Mouse (Mus musculus) erythroblast, adult 5-6 weeks (primary cell): Measurements from ENCODE around the gene Hist1h2bj. TPM values are rescaled to one million over a fixed set of nuclear protein-coding genes. Genes with fewer than 3 reads are reported as not detected.

Source experiments
- total RNA-seq, 2 experiments: library from RNA; stranded (forward) in 1 of 2; stranded (reverse) in 1 of 2; fragments of 150-400 nt in 1 of 2; fragments of 200-764, 138-1000 nt in 1 of 2; gene quantifications; 2 replicates each; pipeline versions ENCODE4 v1.2.3 to v1.2.4; 2015 to 2017; ENCODE audit warnings: low replicate concordance in 2 of 2

The Hist1h2bj gene
- total RNA-seq, 2 experiments from 2014 or later: 17.9 to 275 TPM

Other genes starting within 250 kb of the Hist1h2bj start
- gene Hist1h2bq, start 233.0 kb upstream of the Hist1h2bj start, total RNA-seq (2015; ENCODE audit: low replicate concordance): 197 and 261 TPM in 2 replicates
- gene Hist1h2bq, start 233.0 kb upstream of the Hist1h2bj start, total RNA-seq (2017; ENCODE audit: low replicate concordance): 24.3 and 156 TPM in 2 replicates
- gene Hist1h2ao, start 232.7 kb upstream of the Hist1h2bj start, total RNA-seq (2015; ENCODE audit: low replicate concordance): 63.1 and 86.1 TPM in 2 replicates
- gene Hist1h2ao, start 232.7 kb upstream of the Hist1h2bj start, total RNA-seq (2017; ENCODE audit: low replicate concordance): 517 TPM in 1 of 2 replicates, not detected in the other
- gene Hist1h4m, start 231.5 kb upstream of the Hist1h2bj start, total RNA-seq (2015; ENCODE audit: low replicate concordance): 71.7 and 77.6 TPM in 2 replicates
- 860 and 1,014 TPM in 2 replicates for gene Hist1h4m, start 231.5 kb upstream of the Hist1h2bj start, total RNA-seq (2017; ENCODE audit: low replicate concordance)
- gene Hist1h4n, start 211.0 kb upstream of the Hist1h2bj start, total RNA-seq (2015; ENCODE audit: low replicate concordance): 6.9 and 21.5 TPM in 2 replicates
- 699 and 712 TPM in 2 replicates for gene Hist1h4n, start 211.0 kb upstream of the Hist1h2bj start, total RNA-seq (2017; ENCODE audit: low replicate concordance)
- gene Hist1h2ap, start 209.7 kb upstream of the Hist1h2bj start, total RNA-seq (2015; ENCODE audit: low replicate concordance): 40.2 and 52.7 TPM in 2 replicates
- 924 and 2,814 TPM in 2 replicates for gene Hist1h2ap, start 209.7 kb upstream of the Hist1h2bj start, total RNA-seq (2017; ENCODE audit: low replicate concordance)
- 215 and 279 TPM in 2 replicates for gene Hist1h2br, start 209.5 kb upstream of the Hist1h2bj start, total RNA-seq (2015; ENCODE audit: low replicate concordance)
- 157 and 261 TPM in 2 replicates for gene Hist1h2br, start 209.5 kb upstream of the Hist1h2bj start, total RNA-seq (2017; ENCODE audit: low replicate concordance)
- 0.19 and 2.9 TPM in 2 replicates for gene Zfp184, start 98.1 kb upstream of the Hist1h2bj start, total RNA-seq (2015; ENCODE audit: low replicate concordance)
- 0.34 and 2.5 TPM in 2 replicates for gene Zfp184, start 98.1 kb upstream of the Hist1h2bj start, total RNA-seq (2017; ENCODE audit: low replicate concordance)
- not detected in 2 replicates for gene Pom121l2, start 62.0 kb upstream of the Hist1h2bj start, total RNA-seq (2015; ENCODE audit: low replicate concordance)
- gene Pom121l2, start 62.0 kb upstream of the Hist1h2bj start, total RNA-seq (2017; ENCODE audit: low replicate concordance): not detected in 2 replicates
- 2.7 and 6.3 TPM in 2 replicates for gene Prss16, start 33.5 kb upstream of the Hist1h2bj start, total RNA-seq (2015; ENCODE audit: low replicate concordance)
- 1.8 and 2.2 TPM in 2 replicates for gene Prss16, start 33.5 kb upstream of the Hist1h2bj start, total RNA-seq (2017; ENCODE audit: low replicate concordance)
- 2.5 TPM in 1 of 2 replicates, not detected in the other for gene Hist1h2ah, start 7.6 kb upstream of the Hist1h2bj start, total RNA-seq (2015; ENCODE audit: low replicate concordance)
- gene Hist1h2ah, start 7.6 kb upstream of the Hist1h2bj start, total RNA-seq (2017; ENCODE audit: low replicate concordance): 462 and 930 TPM in 2 replicates
- 14.6 and 64.4 TPM in 2 replicates for gene Hist1h2bk, start 7.3 kb upstream of the Hist1h2bj start, total RNA-seq (2015; ENCODE audit: low replicate concordance)
- 627 and 660 TPM in 2 replicates for gene Hist1h2bk, start 7.3 kb upstream of the Hist1h2bj start, total RNA-seq (2017; ENCODE audit: low replicate concordance)
- gene Hist1h4i, start 1.9 kb upstream of the Hist1h2bj start, total RNA-seq (2015; ENCODE audit: low replicate concordance): 32.4 and 38.2 TPM in 2 replicates
- gene Hist1h4i, start 1.9 kb upstream of the Hist1h2bj start, total RNA-seq (2017; ENCODE audit: low replicate concordance): 129 and 151 TPM in 2 replicates
- gene Hist1h2ag, start 270 bp upstream of the Hist1h2bj start, total RNA-seq (2015; ENCODE audit: low replicate concordance): 3.7 and 12.3 TPM in 2 replicates
- 705 and 715 TPM in 2 replicates for gene Hist1h2ag, start 270 bp upstream of the Hist1h2bj start, total RNA-seq (2017; ENCODE audit: low replicate concordance)
- not detected in 2 replicates for gene Vmn1r188, start 41.2 kb downstream of the Hist1h2bj start, total RNA-seq (2015; ENCODE audit: low replicate concordance)
- gene Vmn1r188, start 41.2 kb downstream of the Hist1h2bj start, total RNA-seq (2017; ENCODE audit: low replicate concordance): not detected in 2 replicates
- not detected in 2 replicates for gene Vmn1r189, start 62.6 kb downstream of the Hist1h2bj start, total RNA-seq (2015; ENCODE audit: low replicate concordance)
- gene Vmn1r189, start 62.6 kb downstream of the Hist1h2bj start, total RNA-seq (2017; ENCODE audit: low replicate concordance): 0.43 TPM in 1 of 2 replicates, not detected in the other
- gene Vmn1r191, start 140.8 kb downstream of the Hist1h2bj start, total RNA-seq (2015; ENCODE audit: low replicate concordance): not detected in 2 replicates
- gene Vmn1r191, start 140.8 kb downstream of the Hist1h2bj start, total RNA-seq (2017; ENCODE audit: low replicate concordance): not detected in 2 replicates
- not detected in 2 replicates for gene Vmn1r192, start 147.9 kb downstream of the Hist1h2bj start, total RNA-seq (2015; ENCODE audit: low replicate concordance)
- gene Vmn1r192, start 147.9 kb downstream of the Hist1h2bj start, total RNA-seq (2017; ENCODE audit: low replicate concordance): not detected in 2 replicates
- not detected in 2 replicates for gene Vmn1r193, start 179.9 kb downstream of the Hist1h2bj start, total RNA-seq (2015; ENCODE audit: low replicate concordance)
- not detected in 2 replicates for gene Vmn1r193, start 179.9 kb downstream of the Hist1h2bj start, total RNA-seq (2017; ENCODE audit: low replicate concordance)
- not detected in 2 replicates for gene Vmn1r194, start 201.0 kb downstream of the Hist1h2bj start, total RNA-seq (2015; ENCODE audit: low replicate concordance)
- gene Vmn1r194, start 201.0 kb downstream of the Hist1h2bj start, total RNA-seq (2017; ENCODE audit: low replicate concordance): not detected in 2 replicates
- gene Vmn1r195, start 227.3 kb downstream of the Hist1h2bj start, total RNA-seq (2015; ENCODE audit: low replicate concordance): not detected in 2 replicates
- not detected in 2 replicates for gene Vmn1r195, start 227.3 kb downstream of the Hist1h2bj start, total RNA-seq (2017; ENCODE audit: low replicate concordance)
- not detected in 2 replicates for gene Vmn1r196, start 246.7 kb downstream of the Hist1h2bj start, total RNA-seq (2015; ENCODE audit: low replicate concordance)
- not detected in 2 replicates for gene Vmn1r196, start 246.7 kb downstream of the Hist1h2bj start, total RNA-seq (2017; ENCODE audit: low replicate concordance)